Mouse (Mus musculus) MEL (cell line): ENCODE measurements around the gene E130114P18Rik. TPM values are rescaled to one million over a fixed set of nuclear protein-coding genes. Genes with fewer than 3 reads are reported as not detected.

ENCODE experiments used
- DNase-seq: peaks from one replicate; pipeline ENCODE4 v3.0.0; 2011; ENCODE audit warnings: low read depth, low spot score
- H3K27ac ChIP-seq: 2 replicates; pipeline ENCODE4 v1.5.1; 2012; ENCODE audit warnings: low read depth, mild to moderate bottlenecking, control low read depth, low read length, moderate library complexity; ENCODE audit not compliant: control insufficient read depth
- H3K27me3 ChIP-seq, 2 experiments: fragments of 150-350 bp in 1 of 2; sonication (generic) in 1 of 2; 2 replicates each; pipeline ENCODE4 v1.6.1; 2012; ENCODE audit warnings: low read length in 2 of 2, mild to moderate bottlenecking in 2 of 2, improper control_type of control experiment in 1 of 2, moderate library complexity in 1 of 2; ENCODE audit not compliant: insufficient read depth in 2 of 2, control insufficient read depth in 1 of 2
- H3K36me3 ChIP-seq, 2 experiments: 2 replicates each; pipeline ENCODE4 v1.6.1; 2012 to 2014; ENCODE audit warnings: low read length in 2 of 2, improper control_type of control experiment in 1 of 2, inconsistent platforms in 1 of 2, mild to moderate bottlenecking in 1 of 2; ENCODE audit not compliant: insufficient read depth in 2 of 2, control insufficient read depth in 1 of 2
- H3K4me1 ChIP-seq, 2 experiments: fragments of 150-350 bp in 1 of 2; sonication (generic) in 1 of 2; 2 replicates each; pipeline ENCODE4 v1.6.1; 2012; ENCODE audit warnings: low read length in 2 of 2, improper control_type of control experiment in 1 of 2, mild to moderate bottlenecking in 1 of 2; ENCODE audit not compliant: insufficient read depth in 2 of 2, control insufficient read depth in 1 of 2
- H3K4me3 ChIP-seq, 2 experiments: fragments of 150-350 bp in 1 of 2; sonication (generic) in 1 of 2; 2 replicates each; pipeline ENCODE4 v1.5.1; 2012; ENCODE audit warnings: low read depth in 2 of 2, low read length in 2 of 2, mild to moderate bottlenecking in 2 of 2, moderate library complexity in 2 of 2, control low read depth in 1 of 2, improper control_type of control experiment in 1 of 2; ENCODE audit not compliant: control insufficient read depth in 1 of 2, insufficient read depth in 1 of 2
- H3K79me2 ChIP-seq: 2 replicates; pipeline ENCODE4 v1.6.1; 2012; ENCODE audit warnings: mild to moderate bottlenecking, low read length, moderate library complexity; ENCODE audit not compliant: control insufficient read depth, poor library complexity, insufficient read depth
- H3K9ac ChIP-seq: 2 replicates; pipeline ENCODE4 v1.6.1; 2012; ENCODE audit warnings: low read depth, mild to moderate bottlenecking, control low read depth, low read length, moderate library complexity; ENCODE audit not compliant: control insufficient read depth, poor library complexity, severe bottlenecking
- H3K9me3 ChIP-seq: fragments of 150-350 bp; sonication (generic); replicated peaks from 2 replicates; pipeline ENCODE4 v1.6.1; 2012; ENCODE audit warnings: mild to moderate bottlenecking, low read length, improper control_type of control experiment, moderate library complexity; ENCODE audit not compliant: insufficient read depth
- CTCF ChIP-seq, 3 experiments: IDR thresholded peaks in 2 of 3; conservative IDR thresholded peaks in 1 of 3; 2 replicates each; pipeline ENCODE4 v1.5.1; 2011 to 2012; ENCODE audit warnings: low read length in 3 of 3, low read depth in 2 of 3, mild to moderate bottlenecking in 2 of 3, improper control_type of control experiment in 1 of 3, inconsistent platforms in 1 of 3, mixed read lengths in 1 of 3, moderate library complexity in 1 of 3; ENCODE audit not compliant: control insufficient read depth in 1 of 3, insufficient read depth in 1 of 3, poor library complexity in 1 of 3, severe bottlenecking in 1 of 3
- E2F4 ChIP-seq: IDR thresholded peaks from 2 replicates; pipeline ENCODE4 v1.6.1; 2011; ENCODE audit warnings: low read depth, low read length, improper control_type of control experiment, borderline replicate concordance
- JUND ChIP-seq: IDR thresholded peaks from 2 replicates; pipeline ENCODE4 v1.6.1; 2011; ENCODE audit warnings: low read depth, mild to moderate bottlenecking, improper control_type of control experiment, low read length
- KAT2A ChIP-seq: conservative IDR thresholded peaks from 2 replicates; pipeline ENCODE4 v1.6.1; 2012; ENCODE audit warnings: low read depth, low read length, improper control_type of control experiment, inconsistent platforms
- MAFK ChIP-seq: IDR thresholded peaks from 2 replicates; pipeline ENCODE4 v1.6.1; 2011; ENCODE audit warnings: low read depth, mild to moderate bottlenecking, low read length, improper control_type of control experiment, borderline replicate concordance
- MAX ChIP-seq: IDR thresholded peaks from 2 replicates; pipeline ENCODE4 v1.6.1; 2011; ENCODE audit warnings: low read length, improper control_type of control experiment
- MEF2A ChIP-seq: IDR thresholded peaks from 2 replicates; pipeline ENCODE4 v1.6.1; 2014; ENCODE audit warnings: low read depth, mild to moderate bottlenecking, inconsistent platforms, low read length, improper control_type of control experiment; ENCODE audit not compliant: poor library complexity, insufficient replicate concordance, severe bottlenecking; ENCODE audit errors: extremely low read depth
- MYB ChIP-seq: IDR thresholded peaks from 2 replicates; pipeline ENCODE4 v1.6.1; 2011; ENCODE audit warnings: mild to moderate bottlenecking, low read depth, low read length, improper control_type of control experiment
- NELFE ChIP-seq: IDR thresholded peaks from 2 replicates; pipeline ENCODE4 v1.6.1; 2011; ENCODE audit warnings: low read depth, low read length, improper control_type of control experiment
- NRF1 ChIP-seq: IDR thresholded peaks from 2 replicates; pipeline ENCODE4 v1.6.1; 2014; ENCODE audit warnings: low read depth, mild to moderate bottlenecking, inconsistent platforms, low read length, improper control_type of control experiment, moderate library complexity; ENCODE audit not compliant: poor library complexity, insufficient read depth, severe bottlenecking
- SMC3 ChIP-seq: IDR thresholded peaks from 2 replicates; pipeline ENCODE4 v1.6.1; 2011; ENCODE audit warnings: low read depth, low read length, improper control_type of control experiment
- TAL1 ChIP-seq: IDR thresholded peaks from 2 replicates; pipeline ENCODE4 v1.6.1; 2012; ENCODE audit warnings: mild to moderate bottlenecking, inconsistent platforms, low read length, moderate library complexity, mixed read lengths
- TBP ChIP-seq: IDR thresholded peaks from 2 replicates; pipeline ENCODE4 v1.8.0; 2011; ENCODE audit warnings: low read depth, low read length, improper control_type of control experiment
- TCF12 ChIP-seq: IDR thresholded peaks from 2 replicates; pipeline ENCODE4 v1.6.1; 2014; ENCODE audit warnings: low read depth, mild to moderate bottlenecking, inconsistent platforms, low read length, improper control_type of control experiment, moderate library complexity
- ZC3H11A ChIP-seq: IDR thresholded peaks from 2 replicates; pipeline ENCODE4 v1.6.1; 2012; ENCODE audit warnings: low read depth, mild to moderate bottlenecking, inconsistent platforms, low read length, improper control_type of control experiment
- ZKSCAN1 ChIP-seq: IDR thresholded peaks from 2 replicates; pipeline ENCODE4 v1.6.1; 2012; ENCODE audit warnings: low read depth, mild to moderate bottlenecking, inconsistent platforms, low read length, improper control_type of control experiment, moderate library complexity
- ZMIZ1 ChIP-seq: IDR thresholded peaks from 2 replicates; pipeline ENCODE4 v1.6.1; 2012; ENCODE audit warnings: low read depth, mild to moderate bottlenecking, inconsistent platforms, low read length, improper control_type of control experiment, moderate library complexity
- polyA plus RNA-seq, 2 experiments: library from polyadenylated mRNA; stranded (reverse) in 1 of 2; unstranded in 1 of 2; fragments of >175 nt in 1 of 2; fragments of >200 nt in 1 of 2; gene quantifications; 2 replicates each; pipeline versions ENCODE4 v1.2.1 to v1.2.4; 2012; ENCODE audit warnings: low replicate concordance in 2 of 2, low read depth in 1 of 2; ENCODE audit not compliant: insufficient read length in 2 of 2, insufficient read depth in 1 of 2, missing spikeins in 1 of 2
- total RNA-seq: library from RNA; depleted of rRNA; stranded (reverse); fragments of 300-350 nt; gene quantifications from 2 replicates; pipeline ENCODE4 v1.2.3, GENCODE M21; 2012

The E130114P18Rik gene
- total and polyA plus RNA-seq, 3 experiments, result not detected

- no peak for TF ChIP-seq MYB
- no peak for TF ChIP-seq TBP
- TF ChIP-seq SMC3, result no peak
- no peak for TF ChIP-seq CTCF (IDR thresholded peaks at IDR 0.05 in 2 of 3, conservative IDR thresholded peaks at IDR 0.05 in 1 of 3; ENCODE audit: control insufficient read depth in 1 of 3, insufficient read depth in 1 of 3, low read depth in 2 of 3, low read length in 3 of 3, poor library complexity in 1 of 3, severe bottlenecking in 1 of 3)
- no peak for TF ChIP-seq MAX
- no peak for TF ChIP-seq ZMIZ1
- no peak for TF ChIP-seq E2F4
- peaks cover 72% of the 10 kb centered on the region for H3K79me2 ChIP-seq
- H3K27ac ChIP-seq, result no peak overlapping the region
- peaks cover 7% of the 10 kb centered on the region in 2 experiments; a peak in 3 of 4 replicates for H3K4me1 ChIP-seq
- H3K9me3 ChIP-seq, result no peaks in the 10 kb centered on the region
- peaks cover 40 to 72% of the 10 kb centered on the region in 2 experiments for H3K36me3 ChIP-seq
- no peak for DNase-seq
- no peak overlapping the region for H3K9ac ChIP-seq
- H3K27me3 ChIP-seq, result no peaks in the 10 kb centered on the region
- no peak overlapping the region for H3K4me3 ChIP-seq
Observed at GRCm38 (mm10) chr4:97788537-97788936, 10.7 kb upstream of the E130114P18Rik start.

- no peak overlapping the region for H3K4me3 ChIP-seq
- peaks cover 45 to 73% of the 10 kb centered on the region in 2 experiments for H3K36me3 ChIP-seq
- peaks cover 74% of the 10 kb centered on the region for H3K79me2 ChIP-seq
- DNase-seq, result no peak
- no peak for TF ChIP-seq ZKSCAN1
- TF ChIP-seq TAL1, result no peak
- TF ChIP-seq NRF1, result no peak
- TF ChIP-seq NELFE, result no peak
- TF ChIP-seq MEF2A, result no peak
- no peak for TF ChIP-seq JUND
- TF ChIP-seq ZC3H11A, result no peak
- TF ChIP-seq MAFK, result no peak
- TF ChIP-seq KAT2A, result no peak
- TF ChIP-seq ZMIZ1, result no peak
- TF ChIP-seq TCF12, result no peak
- TF ChIP-seq CTCF (IDR thresholded peaks at IDR 0.05 in 2 of 3, conservative IDR thresholded peaks at IDR 0.05 in 1 of 3; ENCODE audit: control insufficient read depth in 1 of 3, insufficient read depth in 1 of 3, low read depth in 2 of 3, low read length in 3 of 3, poor library complexity in 1 of 3, severe bottlenecking in 1 of 3), result no peak
- H3K27ac ChIP-seq, result no peak overlapping the region
- H3K4me1 ChIP-seq, result peaks cover 9 to 15% of the 10 kb centered on the region in 2 experiments; a peak in 3 of 4 replicates
- H3K9ac ChIP-seq, result no peak overlapping the region
- no peaks in the 10 kb centered on the region for H3K9me3 ChIP-seq
- no peaks in the 10 kb centered on the region for H3K27me3 ChIP-seq
Observed at GRCm38 (mm10) chr4:97787515-97787914, 9.6 kb upstream of the E130114P18Rik start.
